Mouse (Mus musculus): ENCODE measurements around the gene Slc26a5. TPM values are rescaled to one million over a fixed set of nuclear protein-coding genes. Genes with fewer than 3 reads are reported as not detected.
A peak's percentile ranks its signal among the peaks of the same experiment; 100 is the strongest.

The Slc26a5 gene
- total RNA-seq, 1 experiment from 2014 or later = not detected

GRCm38 (mm10) chr5:21804837-21805236, 60.6 kb downstream of the Slc26a5 start:
- no peak for DNase-seq

- no peak for DNase-seq
These were observed 61.7 kb downstream of the Slc26a5 start for GRCm38 (mm10) chr5:21803691-21804188.

- DNase-seq = no peak
These were observed 62.5 kb downstream of the Slc26a5 start for GRCm38 (mm10) chr5:21802907-21803306.

- DNase-seq = no peak
These were observed 73.2 kb downstream of the Slc26a5 start for GRCm38 (mm10) chr5:21792166-21792565.

GRCm38 (mm10) chr5:21789061-21789460, 76.3 kb downstream of the Slc26a5 start:
- no peak for DNase-seq

GRCm38 (mm10) chr5:21787186-21788105, 78.0 kb downstream of the Slc26a5 start:
- DNase-seq = no peak

- peak; percentile 90 for DNase-seq
These were observed 78.9 kb downstream of the Slc26a5 start for GRCm38 (mm10) chr5:21786258-21787185.

GRCm38 (mm10) chr5:21785776-21786175, 79.6 kb downstream of the Slc26a5 start:
- DNase-seq = no peak

- DNase-seq = peak; percentile 90
These were observed 80.4 kb downstream of the Slc26a5 start, which contains the start of the genes Dnajc2 and Psmc2 for GRCm38 (mm10) chr5:21785053-21785452. Gene Dnajc2 (minus strand): TSS chr5:21785251. Gene Psmc2 (plus strand): TSS chr5:21785283.

- peak; percentile 24 for DNase-seq
These were observed 81.0 kb downstream of the Slc26a5 start for GRCm38 (mm10) chr5:21784161-21785052.

- DNase-seq = no peak
These were observed 88.9 kb downstream of the Slc26a5 start for GRCm38 (mm10) chr5:21776491-21776890.

GRCm38 (mm10) chr5:21769841-21770240, 95.6 kb downstream of the Slc26a5 start:
- no peak for DNase-seq

- DNase-seq = no peak
These were observed 96.9 kb downstream of the Slc26a5 start for GRCm38 (mm10) chr5:21768506-21768905.

Other genes with a start within 250 kb of the Slc26a5 start
- not detected in 2 replicates for gene Fbxl13, start 220.0 kb downstream of the Slc26a5 start, total RNA-seq (2021)
- gene Armc10, start 219.8 kb downstream of the Slc26a5 start, total RNA-seq (2021) = 25.9 and 33.4 TPM in 2 replicates
- 47.6 and 63.1 TPM in 2 replicates for gene Napepld, start 164.2 kb downstream of the Slc26a5 start, total RNA-seq (2021)
- 277 and 295 TPM in 2 replicates for gene Pmpcb, start 128.5 kb downstream of the Slc26a5 start, total RNA-seq (2021)
- 29.3 and 38.8 TPM in 2 replicates for gene Dnajc2, start 80.4 kb downstream of the Slc26a5 start, total RNA-seq (2021)
- 149 and 157 TPM in 2 replicates for gene Psmc2, start 80.3 kb downstream of the Slc26a5 start, total RNA-seq (2021)

Data from adrenal gland, postnatal 25 days (tissue).